Mouse (Mus musculus): ENCODE results near the gene Stum. TPM values are rescaled to one million over a fixed set of nuclear protein-coding genes. Genes with fewer than 3 reads are reported as not detected.

The Stum gene
- polyA plus RNA-seq, 1 experiment from 2014 or later = 0.45 TPM

DNA sequence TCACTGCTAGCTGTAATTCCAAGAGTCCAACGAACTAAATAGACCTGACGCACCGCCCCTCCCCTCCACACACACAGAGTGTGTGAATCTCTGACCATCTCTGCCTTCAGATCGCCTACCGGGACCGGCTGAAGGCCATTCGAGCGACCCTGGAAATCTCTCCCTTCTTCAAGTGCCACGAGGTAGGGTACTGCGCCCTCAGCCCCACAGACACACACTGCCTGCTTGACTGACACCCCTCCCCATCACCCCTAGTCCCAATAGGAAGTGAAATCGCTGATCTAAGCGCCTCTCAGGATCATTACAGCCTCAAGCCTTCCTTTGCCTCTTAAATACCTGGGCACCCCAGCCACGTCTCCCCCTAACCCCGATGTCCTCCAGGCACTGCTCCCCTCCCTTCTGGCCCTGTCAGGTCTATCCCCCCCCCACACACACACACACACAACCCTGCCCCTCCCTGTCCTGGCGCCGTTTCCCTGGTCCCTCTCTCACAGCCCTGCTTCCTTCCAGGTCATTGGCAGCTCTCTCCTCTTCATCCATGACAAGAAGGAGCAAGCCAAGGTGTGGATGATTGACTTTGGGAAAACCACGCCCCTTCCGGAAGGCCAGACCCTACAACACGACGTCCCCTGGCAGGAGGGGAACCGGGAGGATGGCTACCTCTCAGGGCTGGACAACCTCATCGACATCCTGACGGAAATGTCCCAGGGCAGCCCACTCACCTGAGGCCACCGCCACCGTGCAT is 62.0 kb downstream of the Stum start:
- Histone ChIP-seq H3K4me3 (ENCODE audit: control insufficient read depth in 1 of 2, insufficient read depth in 1 of 2, low read depth in 1 of 2, low read length in 2 of 2) (no peak overlapping the region), H3K27me3 (ENCODE audit: control insufficient read depth, insufficient read depth, low read length) (no peaks in the 10 kb centered on the region), H3K36me3 (ENCODE audit: control insufficient read depth, insufficient read depth, low read length) (peaks cover 26% of the 10 kb centered on the region), H3K9me3 (ENCODE audit: control insufficient read depth, low read length) (no peaks in the 10 kb centered on the region), H3K27ac (replicated peaks in 1 of 2; ENCODE audit: control insufficient read depth in 1 of 2, insufficient read depth in 1 of 2, low read depth in 2 of 2, low read length in 2 of 2) (peak overlapping the region; percentile 62 to 71), H3K9ac (ENCODE audit: low read length) (no peak overlapping the region), H3K4me1 (ENCODE audit: control insufficient read depth in 2 of 2, insufficient read depth in 2 of 2, low read length in 2 of 2) (peaks cover 26 to 40% of the 10 kb centered on the region in 2 experiments), H3K4me2 (ENCODE audit: low read length) (no peak overlapping the region)
- 62% methylated on average over 25 of the region's 25 CpGs for WGBS
- no peak for ATAC-seq (ENCODE audit: insufficient number of reproducible peaks, insufficient read depth, low FRiP score, low read depth)

DNA sequence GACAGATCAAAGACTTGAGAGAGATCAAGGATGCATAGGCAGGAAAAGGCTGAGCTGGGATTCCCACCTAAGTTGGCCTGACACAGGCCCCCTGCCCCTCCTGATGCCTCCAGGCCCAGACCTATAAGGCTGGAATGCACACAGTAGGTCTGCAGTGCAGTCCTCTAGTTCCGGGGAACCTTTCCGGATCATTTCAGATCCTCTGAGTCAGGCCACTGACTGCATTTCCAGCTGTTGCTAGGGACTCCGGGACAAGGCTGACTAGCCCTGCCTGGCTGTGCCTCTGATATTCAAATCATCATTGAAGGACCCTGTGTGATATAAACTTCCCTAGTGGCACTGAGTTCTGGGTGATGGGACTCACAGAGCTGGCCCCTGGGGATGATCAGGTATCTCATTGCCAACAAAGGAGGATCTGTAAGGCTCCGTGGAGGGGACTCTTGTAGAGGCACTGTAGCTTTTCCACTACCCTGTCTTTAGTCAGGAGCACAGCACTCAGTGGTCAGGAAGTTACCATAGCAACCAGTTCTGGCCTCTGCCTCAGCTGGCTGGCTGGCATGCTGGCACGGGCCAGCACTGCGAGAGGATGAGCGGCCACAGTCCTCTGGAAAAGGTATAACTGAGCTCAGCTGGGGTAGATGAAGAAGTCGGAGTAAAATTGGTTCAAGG is 62.7 kb downstream of the Stum start:
- no peaks in the 10 kb centered on the region for H3K9me3 ChIP-seq (ENCODE audit: control insufficient read depth, low read length)

DNA sequence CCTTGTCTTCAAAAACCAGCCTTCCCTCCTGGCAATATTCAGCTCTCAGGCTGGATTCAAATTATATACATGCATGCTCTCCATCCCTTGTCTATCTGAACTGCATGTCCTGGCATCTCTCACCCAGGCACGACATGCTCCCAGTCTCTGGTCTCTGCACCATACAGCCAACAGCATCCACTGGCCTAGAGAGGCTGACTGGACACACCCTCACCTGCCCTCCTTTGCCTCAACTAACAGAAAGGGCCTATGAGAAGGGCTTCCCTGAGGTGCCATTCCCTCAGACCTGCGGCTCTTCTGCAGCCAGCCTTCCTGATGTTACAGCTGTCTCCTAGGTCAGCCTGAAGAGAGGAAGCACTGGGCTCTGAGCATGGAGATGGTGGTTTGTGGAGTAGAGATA is 64.2 kb downstream of the Stum start:
- ATAC-seq (ENCODE audit: insufficient number of reproducible peaks, insufficient read depth, low FRiP score, low read depth) = no peak
- WGBS = 83% methylated on average over 2 of the region's 2 CpGs
- Histone ChIP-seq H3K27ac (replicated peaks in 1 of 2; ENCODE audit: control insufficient read depth in 1 of 2, insufficient read depth in 1 of 2, low read depth in 2 of 2, low read length in 2 of 2) (no peak overlapping the region), H3K4me3 (ENCODE audit: control insufficient read depth in 1 of 2, insufficient read depth in 1 of 2, low read depth in 1 of 2, low read length in 2 of 2) (no peak overlapping the region), H3K36me3 (ENCODE audit: control insufficient read depth, insufficient read depth, low read length) (peaks cover 39% of the 10 kb centered on the region), H3K4me2 (ENCODE audit: low read length) (no peak overlapping the region), H3K4me1 (ENCODE audit: control insufficient read depth in 2 of 2, insufficient read depth in 2 of 2, low read length in 2 of 2) (peaks cover 26 to 42% of the 10 kb centered on the region in 2 experiments), H3K9me3 (ENCODE audit: control insufficient read depth, low read length) (no peaks in the 10 kb centered on the region), H3K27me3 (ENCODE audit: control insufficient read depth, insufficient read depth, low read length) (no peaks in the 10 kb centered on the region), H3K9ac (ENCODE audit: low read length) (no peak overlapping the region)

More for the DNA sequence above, 62.7 kb downstream of the Stum start:
- Histone ChIP-seq H3K36me3 (ENCODE audit: control insufficient read depth, insufficient read depth, low read length) (peaks cover 33% of the 10 kb centered on the region), H3K9ac (ENCODE audit: low read length) (no peak overlapping the region), H3K4me3 (ENCODE audit: control insufficient read depth in 1 of 2, insufficient read depth in 1 of 2, low read depth in 1 of 2, low read length in 2 of 2) (no peak overlapping the region), H3K27me3 (ENCODE audit: control insufficient read depth, insufficient read depth, low read length) (no peaks in the 10 kb centered on the region), H3K27ac (replicated peaks in 1 of 2; ENCODE audit: control insufficient read depth in 1 of 2, insufficient read depth in 1 of 2, low read depth in 2 of 2, low read length in 2 of 2) (no peak overlapping the region), H3K4me2 (ENCODE audit: low read length) (no peak overlapping the region), H3K4me1 (ENCODE audit: control insufficient read depth in 2 of 2, insufficient read depth in 2 of 2, low read length in 2 of 2) (peaks cover 26 to 40% of the 10 kb centered on the region in 2 experiments)
- 65% methylated on average over 8 of the region's 8 CpGs for WGBS
- ATAC-seq (ENCODE audit: insufficient number of reproducible peaks, insufficient read depth, low FRiP score, low read depth) = no peak

DNA sequence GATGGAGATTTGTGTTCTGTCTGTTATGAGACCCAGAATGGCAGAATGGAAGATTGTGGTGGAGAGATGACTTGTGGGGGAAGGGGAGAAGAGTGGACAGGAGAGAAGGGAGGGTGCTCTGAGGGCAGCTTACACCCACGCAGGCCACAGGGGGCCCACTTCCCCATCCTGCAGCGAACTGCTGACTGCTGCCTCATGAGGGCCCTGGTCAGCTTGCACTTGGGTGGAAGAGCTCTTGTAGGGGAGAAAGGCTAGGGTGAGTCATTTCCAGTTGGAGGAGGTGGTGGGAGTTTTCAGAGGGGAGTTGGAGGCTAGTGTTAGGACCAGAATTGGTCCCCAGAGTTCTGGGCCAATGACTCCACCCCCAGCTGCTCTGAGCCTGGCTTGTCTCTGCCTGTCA is 66.2 kb downstream of the Stum start:
- WGBS = 46% methylated on average over 2 of the region's 2 CpGs
- Histone ChIP-seq H3K4me3 (ENCODE audit: control insufficient read depth in 1 of 2, insufficient read depth in 1 of 2, low read depth in 1 of 2, low read length in 2 of 2) (no peak overlapping the region), H3K27me3 (ENCODE audit: control insufficient read depth, insufficient read depth, low read length) (no peaks in the 10 kb centered on the region), H3K9ac (ENCODE audit: low read length) (no peak overlapping the region), H3K36me3 (ENCODE audit: control insufficient read depth, insufficient read depth, low read length) (peaks cover 42% of the 10 kb centered on the region), H3K27ac (replicated peaks in 1 of 2; ENCODE audit: control insufficient read depth in 1 of 2, insufficient read depth in 1 of 2, low read depth in 2 of 2, low read length in 2 of 2) (no peak overlapping the region), H3K9me3 (ENCODE audit: control insufficient read depth, low read length) (no peaks in the 10 kb centered on the region), H3K4me2 (ENCODE audit: low read length) (no peak overlapping the region), H3K4me1 (ENCODE audit: control insufficient read depth in 2 of 2, insufficient read depth in 2 of 2, low read length in 2 of 2) (peaks cover 12 to 23% of the 10 kb centered on the region in 2 experiments)
- ATAC-seq (ENCODE audit: insufficient number of reproducible peaks, insufficient read depth, low FRiP score, low read depth) = no peak

DNA sequence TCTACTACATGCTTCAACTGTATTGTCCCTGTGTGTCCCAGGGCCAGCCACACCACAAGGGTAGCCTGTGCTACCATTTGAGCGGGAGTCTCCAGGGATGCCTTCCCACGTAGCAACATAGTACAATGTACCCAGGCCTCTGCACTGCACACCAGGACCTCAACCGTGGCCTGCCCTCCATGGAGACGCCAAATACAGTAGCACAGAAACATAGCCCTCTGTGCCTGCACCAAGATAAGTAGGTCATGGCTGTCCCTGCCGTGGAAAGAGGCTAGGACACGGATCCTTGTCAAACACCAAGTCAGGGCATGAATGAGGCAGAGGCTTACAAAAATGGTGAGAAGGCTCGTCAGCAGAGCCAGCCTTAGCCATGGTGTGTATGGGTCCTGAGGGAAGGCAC is 67.5 kb downstream of the Stum start:
- no peak for ATAC-seq (ENCODE audit: insufficient number of reproducible peaks, insufficient read depth, low FRiP score, low read depth)
- H3K9ac ChIP-seq (ENCODE audit: low read length) = no peak overlapping the region
- H3K36me3 ChIP-seq (ENCODE audit: control insufficient read depth, insufficient read depth, low read length) = peaks cover 42% of the 10 kb centered on the region
- H3K4me1 ChIP-seq (ENCODE audit: control insufficient read depth in 2 of 2, insufficient read depth in 2 of 2, low read length in 2 of 2) = peaks cover 3 to 10% of the 10 kb centered on the region in 2 experiments; a peak in 2 of 4 replicates
- H3K27ac ChIP-seq (replicated peaks in 1 of 2; ENCODE audit: control insufficient read depth in 1 of 2, insufficient read depth in 1 of 2, low read depth in 2 of 2, low read length in 2 of 2) = no peak overlapping the region
- WGBS = 84% methylated on average over 7 of the region's 7 CpGs
- H3K27me3 ChIP-seq (ENCODE audit: control insufficient read depth, insufficient read depth, low read length) = no peaks in the 10 kb centered on the region
- no peaks in the 10 kb centered on the region for H3K9me3 ChIP-seq (ENCODE audit: control insufficient read depth, low read length)
- no peak overlapping the region for H3K4me2 ChIP-seq (ENCODE audit: low read length)
- H3K4me3 ChIP-seq (ENCODE audit: control insufficient read depth in 1 of 2, insufficient read depth in 1 of 2, low read depth in 1 of 2, low read length in 2 of 2) = no peak overlapping the region

DNA sequence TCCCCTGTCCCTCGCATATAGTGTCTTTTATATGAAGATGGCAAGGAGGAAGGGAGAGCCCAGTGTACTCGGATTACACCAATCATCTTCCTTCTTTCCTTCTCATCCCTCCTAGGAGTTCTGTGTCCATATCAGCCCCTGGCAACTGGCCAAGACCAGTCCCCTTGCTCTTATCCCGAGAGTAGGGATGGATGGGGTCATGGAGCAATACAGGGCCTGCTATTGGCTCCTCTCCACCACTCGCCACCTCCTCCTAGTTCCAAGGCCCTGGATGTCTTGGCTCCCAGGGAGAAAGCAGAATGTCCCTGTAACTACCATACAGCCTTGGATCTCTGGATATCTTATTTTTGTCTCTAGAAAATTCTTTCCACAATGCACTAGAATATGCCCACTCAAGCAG is 68.2 kb downstream of the Stum start:
- no peak overlapping the region for H3K27ac ChIP-seq (replicated peaks in 1 of 2; ENCODE audit: control insufficient read depth in 1 of 2, insufficient read depth in 1 of 2, low read depth in 2 of 2, low read length in 2 of 2)
- H3K4me2 ChIP-seq (ENCODE audit: low read length) = no peak overlapping the region
- 41% methylated on average over 4 of the region's 4 CpGs for whole genome bisulfite sequencing
- peaks cover 39% of the 10 kb centered on the region for H3K36me3 ChIP-seq (ENCODE audit: control insufficient read depth, insufficient read depth, low read length)
- H3K27me3 ChIP-seq (ENCODE audit: control insufficient read depth, insufficient read depth, low read length) = no peaks in the 10 kb centered on the region
- H3K9ac ChIP-seq (ENCODE audit: low read length) = no peak overlapping the region
- H3K4me3 ChIP-seq (ENCODE audit: control insufficient read depth in 1 of 2, insufficient read depth in 1 of 2, low read depth in 1 of 2, low read length in 2 of 2) = no peak overlapping the region
- H3K4me1 ChIP-seq (ENCODE audit: control insufficient read depth in 2 of 2, insufficient read depth in 2 of 2, low read length in 2 of 2) = peaks cover 9 to 10% of the 10 kb centered on the region in 2 experiments
- no peak for ATAC-seq (ENCODE audit: insufficient number of reproducible peaks, insufficient read depth, low FRiP score, low read depth)
- H3K9me3 ChIP-seq (ENCODE audit: control insufficient read depth, low read length) = no peaks in the 10 kb centered on the region

DNA sequence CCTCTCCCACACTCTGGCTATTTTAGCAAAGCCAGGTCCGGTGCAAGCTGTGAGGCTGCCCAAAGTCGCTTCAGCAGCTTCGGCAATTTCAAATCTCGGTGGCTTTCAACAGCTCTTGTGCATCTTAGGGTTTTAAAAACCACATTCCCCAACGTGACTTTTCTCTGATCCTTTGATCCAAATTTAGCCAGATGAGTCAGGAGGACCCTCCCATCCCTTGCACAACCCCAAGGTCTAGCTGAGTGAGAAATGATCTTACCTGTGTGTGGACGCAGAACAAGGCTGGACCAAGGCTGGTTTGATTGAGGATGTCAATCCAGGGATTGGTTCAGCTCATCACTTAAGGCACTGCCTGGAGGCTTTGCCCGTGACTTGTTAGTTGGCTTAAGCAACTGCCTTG is 73.0 kb downstream of the Stum start:
- H3K36me3 ChIP-seq (ENCODE audit: control insufficient read depth, insufficient read depth, low read length) = peaks cover 8% of the 10 kb centered on the region; the same call in 1 of the 2 replicates
- H3K27me3 ChIP-seq (ENCODE audit: control insufficient read depth, insufficient read depth, low read length) = no peaks in the 10 kb centered on the region
- no peak overlapping the region for H3K27ac ChIP-seq (replicated peaks in 1 of 2; ENCODE audit: control insufficient read depth in 1 of 2, insufficient read depth in 1 of 2, low read depth in 2 of 2, low read length in 2 of 2)
- 35% methylated on average over 7 of the region's 7 CpGs for WGBS
- peaks cover 35 to 53% of the 10 kb centered on the region in 2 experiments for H3K4me1 ChIP-seq (ENCODE audit: control insufficient read depth in 2 of 2, insufficient read depth in 2 of 2, low read length in 2 of 2)
- H3K9me3 ChIP-seq (ENCODE audit: control insufficient read depth, low read length) = no peaks in the 10 kb centered on the region
- no peak overlapping the region for H3K4me3 ChIP-seq (ENCODE audit: control insufficient read depth in 1 of 2, insufficient read depth in 1 of 2, low read depth in 1 of 2, low read length in 2 of 2)
- no peak for ATAC-seq (ENCODE audit: insufficient number of reproducible peaks, insufficient read depth, low FRiP score, low read depth)
- H3K9ac ChIP-seq (ENCODE audit: low read length) = no peak overlapping the region
- H3K4me2 ChIP-seq (ENCODE audit: low read length) = no peak overlapping the region

All from heart, embryonic 14.5 days (tissue).